Mouse (Mus musculus) G1E (cell line): ENCODE data around the gene Tmem211.

Experiments used
- CTCF ChIP-seq: IDR thresholded peaks from 2 replicates; pipeline ENCODE4 v1.5.1; 2012; ENCODE audit warnings: low read depth, low read length, inconsistent platforms, mixed read lengths
- GATA1 ChIP-seq: IDR thresholded peaks from 2 replicates; pipeline ENCODE4 v1.6.1; 2012; ENCODE audit warnings: borderline replicate concordance, low read length, inconsistent platforms, mixed read lengths
- GATA2 ChIP-seq: IDR thresholded peaks from 2 replicates; pipeline ENCODE4 v1.6.1; 2012; ENCODE audit warnings: low read depth, low read length, inconsistent platforms, borderline replicate concordance
- POLR2AphosphoS5 ChIP-seq: IDR thresholded peaks from 2 replicates; pipeline ENCODE4 v1.6.1; 2012; ENCODE audit warnings: low read depth, low read length, inconsistent platforms; ENCODE audit not compliant: insufficient replicate concordance
- TAL1 ChIP-seq: conservative IDR thresholded peaks from 2 replicates; pipeline ENCODE4 v1.6.1; 2012; ENCODE audit warnings: low read depth, low read length, inconsistent platforms, mixed read lengths

- TF ChIP-seq CTCF (no peak), GATA1 (no peak), GATA2 (no peak), POLR2AphosphoS5 (no peak), TAL1 (no peak)
These were observed at the start of gene Tmem211 for GRCm38 (mm10) chr5:113226632-113227102.
